Mouse (Mus musculus): Measurements from ENCODE around the gene Hint1.

The Hint1 gene

DNA sequence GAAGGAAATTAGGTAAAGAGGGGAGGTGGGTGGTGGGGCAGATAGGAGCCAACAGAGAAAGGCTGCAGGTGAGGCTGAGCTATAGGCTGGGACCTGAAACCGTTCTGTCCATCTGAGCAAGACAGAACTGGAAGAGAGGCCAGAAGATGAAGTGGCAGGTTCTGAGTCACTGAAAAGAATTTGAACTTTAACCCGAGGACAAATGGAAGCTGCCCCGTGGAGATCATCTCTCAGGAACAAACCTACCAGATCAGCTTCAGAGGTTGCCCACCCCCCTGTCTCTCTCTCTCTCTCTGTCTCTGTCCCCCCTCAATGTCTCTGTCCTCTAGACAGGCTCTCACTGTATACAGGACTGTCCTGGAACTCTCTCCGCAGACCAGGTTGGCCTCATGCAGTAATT lies 33.5 kb downstream of the Hint1 start:
- DNase-seq, result peak; percentile 52

DNA sequence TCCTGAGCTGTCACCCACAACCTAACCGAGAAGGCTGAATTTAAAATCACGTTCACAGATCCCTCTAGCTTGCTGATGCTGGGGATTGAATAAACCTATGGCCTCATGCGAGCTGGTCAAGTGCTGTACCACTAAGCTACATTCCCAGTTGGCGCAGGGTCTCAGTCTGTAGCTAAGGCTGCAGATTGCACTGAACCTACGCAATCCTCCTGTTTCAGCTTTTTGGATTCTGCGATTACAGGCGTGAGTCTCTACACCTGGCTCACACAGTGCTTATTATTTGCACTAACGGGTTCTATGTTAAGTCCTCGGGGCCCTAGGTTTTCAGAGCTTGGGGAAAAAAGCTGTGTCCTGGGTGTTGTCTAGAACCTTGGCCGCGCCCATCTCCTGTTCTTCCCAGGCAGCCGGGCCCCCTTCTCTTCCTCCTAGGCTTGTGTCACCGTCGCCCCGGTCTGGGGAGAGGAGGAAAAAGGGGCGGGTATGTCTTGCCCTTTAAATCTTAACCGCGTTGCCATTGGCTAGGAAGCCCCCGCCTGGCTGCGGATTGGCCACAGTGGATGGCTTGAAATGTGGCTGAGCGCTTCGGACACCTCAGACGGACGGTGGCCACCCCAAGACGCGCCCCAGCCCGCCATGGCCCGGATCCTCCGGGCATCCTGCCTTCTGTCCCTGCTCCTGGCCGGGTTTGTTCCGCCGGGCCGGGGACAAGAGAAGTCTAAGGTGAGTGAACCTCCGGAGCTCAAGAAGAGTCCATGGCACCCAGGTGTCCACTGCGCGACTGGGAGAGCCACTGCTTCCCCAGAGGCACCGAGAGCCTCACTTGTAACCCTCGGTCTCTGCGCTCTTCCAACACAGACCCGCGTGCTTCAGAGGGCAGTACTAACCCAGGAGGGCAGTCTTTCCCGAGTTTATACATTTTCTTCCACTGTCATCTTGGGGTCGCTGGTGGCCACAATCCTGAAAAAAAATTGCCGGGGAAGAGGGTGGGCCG lies 36.4 kb downstream of the Hint1 start, which contains the start of gene Gpx3:
TSS of gene Gpx3 (plus strand) at position 121 of the 991 bp plus-strand sequence.
- peak; percentile 91 for DNase-seq

DNA sequence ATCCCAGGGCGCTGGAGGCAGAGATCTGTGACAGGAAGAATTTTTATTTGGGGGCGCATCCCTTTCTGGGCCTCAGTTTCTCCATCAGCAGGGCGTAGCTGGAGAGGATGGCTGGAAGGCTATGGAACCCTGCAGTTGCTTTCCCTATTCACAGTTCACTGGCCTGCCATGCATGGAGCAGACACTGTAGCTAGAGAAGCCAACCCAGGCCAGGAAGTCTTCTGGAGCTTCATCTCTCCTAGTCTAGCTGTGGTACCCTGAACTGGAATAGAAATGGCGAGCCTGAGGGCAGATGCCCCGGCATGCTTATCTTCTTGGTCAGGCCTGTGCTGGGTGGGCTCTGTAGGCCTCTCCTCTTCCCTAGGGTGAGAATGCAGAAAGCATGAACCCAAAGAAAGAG lies 37.2 kb downstream of the Hint1 start:
- no peak for DNase-seq

DNA sequence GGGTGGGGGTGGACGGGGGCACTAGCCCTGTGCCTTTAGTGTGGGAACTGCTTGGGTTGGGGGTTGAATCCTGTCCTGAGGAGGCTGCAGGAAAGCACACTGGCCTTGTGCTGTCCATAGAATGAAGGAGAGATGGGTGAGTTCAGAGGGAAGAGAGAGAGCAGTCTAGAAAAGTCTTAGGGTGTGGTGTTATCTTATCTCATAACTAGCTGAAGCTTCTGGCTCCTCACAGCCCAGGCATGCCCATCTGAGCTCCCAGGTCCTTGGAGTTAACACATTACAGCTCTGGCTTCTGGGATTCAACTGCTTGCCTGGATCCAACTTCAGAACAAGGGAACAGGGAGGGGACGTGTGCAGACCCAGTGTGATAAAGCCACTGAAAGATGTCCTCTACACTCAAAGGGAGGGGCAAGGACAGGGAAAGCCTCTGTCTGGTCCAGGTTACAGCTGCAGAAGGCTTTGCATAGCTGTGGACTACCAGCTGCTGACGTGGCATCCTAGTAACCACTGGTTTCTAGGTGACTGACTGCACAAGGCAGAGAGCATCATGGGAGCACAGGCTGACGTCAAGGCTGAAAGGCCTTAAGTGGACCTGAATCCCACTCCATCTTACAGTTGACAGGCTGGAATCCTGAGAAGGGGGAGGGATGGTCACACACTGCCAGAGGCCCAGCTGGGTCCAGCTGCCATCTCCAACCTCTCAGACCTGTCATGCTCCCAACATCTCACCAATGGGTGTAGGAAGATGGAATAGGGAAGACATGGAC lies 37.9 kb downstream of the Hint1 start:
- DNase-seq, result peak; percentile 69

DNA sequence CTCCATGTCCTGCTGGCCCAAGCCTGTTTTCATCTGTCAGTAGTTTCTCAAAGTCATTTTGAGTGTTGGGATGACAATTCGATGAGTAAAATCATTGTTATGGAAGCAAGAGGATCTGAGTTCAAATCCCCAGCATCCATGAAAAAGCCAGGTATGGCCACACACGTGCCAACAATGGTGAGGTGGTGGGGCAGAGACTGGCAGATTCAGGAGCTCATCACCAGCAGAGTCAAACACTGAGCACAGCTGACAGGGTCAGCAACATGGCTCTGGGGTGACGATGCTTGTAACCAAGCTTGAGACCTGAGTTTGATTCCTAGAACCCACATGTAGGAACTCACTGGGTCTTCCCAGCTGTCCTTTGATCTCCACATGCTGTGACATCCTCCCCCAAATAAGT lies 38.9 kb downstream of the Hint1 start:
- DNase-seq, result no peak

DNA sequence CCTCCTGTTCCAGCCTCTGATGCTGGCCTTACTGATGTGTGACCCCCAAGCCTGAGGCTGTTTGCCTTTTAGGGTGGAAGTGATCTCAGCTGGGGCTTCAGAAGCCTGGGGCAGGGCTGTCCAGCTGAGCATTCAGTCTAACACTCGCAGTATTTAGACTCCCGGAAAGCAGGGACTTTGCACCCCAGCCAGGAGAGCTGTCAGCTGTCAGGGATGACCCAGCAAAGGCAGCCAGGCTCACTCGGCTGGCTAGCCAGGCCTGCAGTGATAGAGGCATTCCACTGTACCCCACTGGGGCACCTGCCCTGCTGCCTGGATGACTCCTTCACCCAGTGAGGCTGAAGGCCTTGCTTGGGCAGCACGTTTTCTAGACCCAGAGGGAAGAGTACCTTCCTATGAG lies 39.7 kb downstream of the Hint1 start:
- DNase-seq, result peak; percentile 70

DNA sequence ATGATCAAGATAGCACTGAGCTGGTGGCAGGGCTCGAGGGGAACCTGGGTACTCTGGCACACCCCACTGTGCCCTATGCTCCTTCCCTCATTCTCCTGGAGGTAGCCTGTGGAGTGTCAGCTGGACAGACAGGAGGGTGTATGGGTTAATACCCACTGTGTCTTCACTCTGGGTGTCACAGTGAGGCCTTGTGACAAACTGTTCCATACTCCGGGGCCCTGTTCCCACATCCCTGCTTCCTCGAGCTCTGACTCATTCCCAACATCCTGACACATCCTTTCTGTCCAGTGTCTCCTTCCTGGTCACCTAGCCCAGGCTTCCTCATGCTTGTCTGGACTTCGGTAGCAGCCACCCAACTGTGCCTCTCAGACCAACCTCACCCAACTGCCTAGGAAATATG lies 40.3 kb downstream of the Hint1 start:
- DNase-seq, result no peak

DNA sequence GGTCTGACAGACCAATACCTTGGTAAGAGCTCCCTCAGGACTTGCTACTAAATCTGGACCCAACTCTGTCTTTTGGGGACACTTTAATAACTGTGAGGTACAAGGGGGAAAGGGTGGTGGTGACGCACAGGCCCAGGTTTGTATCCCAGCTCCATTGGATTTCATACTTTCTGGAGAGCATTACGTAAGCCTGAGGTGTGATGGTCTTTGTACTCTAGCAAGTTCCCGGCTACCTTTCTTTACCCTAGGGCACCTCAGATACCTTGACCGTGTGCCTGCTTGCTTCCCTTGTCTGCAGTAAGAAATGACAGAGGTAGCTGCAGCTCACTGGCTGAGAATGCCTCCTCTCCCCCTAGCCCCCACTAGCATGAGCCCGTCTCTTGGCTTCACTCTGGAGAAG lies 41.1 kb downstream of the Hint1 start:
- DNase-seq, result no peak

DNA sequence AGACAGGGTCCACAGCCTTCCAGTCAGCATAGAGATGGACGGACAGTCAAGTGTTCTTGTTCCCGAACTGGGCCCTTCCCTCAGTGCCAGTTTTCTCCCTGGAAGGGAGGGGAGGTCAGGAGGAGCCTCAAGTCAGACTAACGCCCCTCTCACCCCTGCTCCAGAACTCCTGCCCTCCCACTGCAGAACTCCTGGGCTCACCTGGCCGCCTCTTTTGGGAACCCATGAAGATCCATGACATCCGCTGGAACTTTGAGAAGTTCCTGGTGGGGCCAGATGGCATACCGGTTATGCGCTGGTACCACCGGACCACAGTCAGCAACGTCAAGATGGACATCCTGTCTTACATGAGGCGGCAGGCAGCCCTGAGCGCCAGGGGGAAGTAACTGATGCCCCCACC lies 43.1 kb downstream of the Hint1 start:
- no peak for DNase-seq

DNA sequence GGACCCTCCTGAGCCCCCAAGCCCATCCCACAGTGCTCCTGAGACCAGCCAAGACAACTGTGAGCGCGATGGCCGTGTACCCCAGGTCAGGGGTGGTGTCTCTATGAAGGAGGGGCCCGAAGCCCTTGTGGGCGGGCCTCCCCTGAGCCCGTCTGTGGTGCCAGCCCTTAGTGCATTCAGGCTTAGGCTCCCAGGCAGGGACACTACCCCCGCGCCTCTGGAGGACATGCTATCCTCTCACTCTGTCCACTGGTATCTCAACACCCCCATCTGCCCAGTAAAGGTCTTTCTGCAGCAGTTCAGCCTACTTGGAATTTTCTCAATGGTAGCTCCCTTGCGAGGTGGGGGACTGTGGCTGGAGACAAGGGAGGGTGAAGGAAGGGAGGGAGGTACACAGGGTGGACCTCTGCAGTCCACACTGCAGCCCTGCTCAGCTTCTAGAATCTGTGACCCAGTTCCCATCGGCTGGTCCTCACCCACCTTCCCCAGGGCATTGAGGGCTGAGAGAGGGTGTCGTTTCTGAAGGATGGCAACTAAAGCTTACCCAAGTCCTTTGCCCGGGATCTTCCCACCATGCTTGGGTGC lies 44.0 kb downstream of the Hint1 start:
- DNase-seq, result no peak

DNA sequence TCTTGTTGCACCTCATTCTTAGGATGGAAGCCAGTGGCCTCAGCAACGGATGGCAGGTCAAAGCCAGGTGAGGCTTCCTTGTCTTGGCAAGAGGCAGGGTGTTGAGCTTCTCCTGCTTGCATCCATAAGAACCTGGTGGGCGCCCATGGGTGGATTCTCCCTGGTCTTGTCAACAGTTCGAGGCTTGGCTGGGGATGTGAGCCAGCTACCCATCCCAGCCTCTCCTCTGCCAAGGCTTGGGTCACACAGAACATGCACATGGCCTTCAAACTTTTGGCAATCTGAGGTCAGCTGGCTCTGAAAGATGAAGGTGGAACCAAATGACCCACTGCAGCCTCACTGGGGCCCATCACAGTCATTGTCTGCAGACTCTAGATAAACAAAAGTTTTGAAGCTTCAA lies 45.0 kb downstream of the Hint1 start:
- peak; percentile 74 for DNase-seq

DNA sequence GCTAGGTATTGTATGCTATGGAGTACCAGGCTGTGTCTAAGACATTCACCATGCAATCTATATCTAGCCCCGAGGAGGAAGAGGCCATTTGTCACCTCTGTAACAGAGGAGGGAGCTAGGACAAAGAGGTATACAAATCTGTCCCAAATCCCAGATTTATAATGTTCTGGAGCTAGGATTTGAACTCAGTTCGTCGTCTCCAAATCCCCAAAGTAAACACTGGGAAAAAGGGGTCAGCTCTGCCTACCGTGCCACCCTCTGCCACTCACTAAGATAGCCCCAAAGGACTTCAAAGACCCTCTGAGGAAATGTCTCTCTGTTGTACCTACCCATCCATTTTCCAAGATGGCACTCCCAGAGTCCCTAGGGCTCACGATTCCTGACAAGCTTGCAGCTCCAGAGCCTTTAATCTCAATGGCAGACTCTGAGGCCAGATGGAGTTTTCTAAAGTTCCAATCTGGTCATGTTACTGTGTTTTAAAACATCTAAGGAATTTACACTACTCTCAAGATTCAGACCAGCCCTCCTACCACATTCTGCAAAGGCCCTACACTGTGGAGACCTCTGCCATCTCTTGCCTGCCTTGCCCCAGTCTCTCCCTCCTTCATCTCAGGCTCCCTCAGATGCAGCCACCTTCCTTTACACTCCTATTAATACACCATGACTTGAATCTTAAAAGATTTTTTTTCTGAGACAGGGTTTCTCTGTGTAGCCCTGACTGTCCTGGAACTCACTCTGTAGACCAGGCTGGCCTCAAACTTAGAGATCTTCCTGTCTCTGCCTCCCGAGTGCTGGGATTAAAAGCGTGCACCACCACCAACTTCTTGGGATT lies 45.7 kb downstream of the Hint1 start:
- DNase-seq, result peak; percentile 52

DNA sequence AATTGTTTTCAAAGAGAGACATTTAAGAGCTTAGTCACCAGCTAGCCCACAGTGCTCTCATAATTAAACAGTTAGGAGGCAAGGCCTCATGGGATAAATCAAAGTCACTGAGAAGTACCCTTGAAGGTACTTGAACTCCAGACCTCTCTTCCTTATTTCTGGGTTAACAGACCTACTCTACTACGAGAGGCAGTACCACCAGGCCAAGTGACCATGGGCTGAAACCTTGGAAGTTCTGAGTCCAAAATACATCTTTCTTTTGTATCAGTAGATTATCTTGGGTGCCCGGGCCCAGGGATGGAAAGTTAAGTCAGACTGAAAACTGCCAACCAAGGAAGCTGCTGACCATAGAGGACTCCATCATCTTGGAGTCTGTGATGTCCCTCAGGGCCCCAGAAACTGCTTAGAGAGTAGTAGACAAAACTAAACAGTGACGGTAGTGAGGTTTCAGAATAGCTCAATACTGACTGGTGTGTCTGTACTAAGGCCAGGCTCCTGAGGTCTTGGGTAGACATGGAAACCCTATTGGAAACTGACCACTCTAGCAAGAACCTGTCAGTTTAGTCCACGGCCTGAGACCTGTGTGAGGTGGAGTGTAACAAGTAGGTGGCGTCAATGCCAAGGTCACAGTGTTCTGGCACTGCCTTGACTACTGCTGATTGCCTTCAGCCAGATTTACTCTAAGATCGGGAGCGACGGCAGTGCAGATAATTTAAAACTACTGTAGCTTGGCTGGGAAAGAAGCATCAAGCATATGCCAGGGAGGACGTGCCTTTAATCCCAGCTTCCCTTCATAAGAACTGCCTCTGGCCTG lies 46.5 kb downstream of the Hint1 start:
- DNase-seq, result peak; percentile 74

DNA sequence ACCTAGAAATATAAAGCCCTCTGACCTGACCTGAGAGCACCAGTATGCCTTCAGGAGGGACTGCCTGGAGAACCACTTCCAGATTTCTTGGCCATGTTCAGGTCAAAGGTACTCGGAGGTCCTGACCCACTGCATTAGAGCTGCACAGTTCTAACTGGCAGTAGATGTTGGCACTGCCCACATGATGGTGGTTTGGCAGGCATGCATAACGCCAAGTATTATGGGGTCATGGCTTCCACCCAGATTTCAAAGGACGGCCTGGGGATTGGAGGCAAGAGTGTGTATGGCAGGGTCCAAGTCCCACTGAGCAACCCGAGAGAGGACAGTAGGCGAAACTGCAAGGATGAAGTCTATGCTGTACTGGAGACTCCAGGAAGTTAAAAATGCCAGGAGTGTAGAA lies 47.7 kb downstream of the Hint1 start:
- DNase-seq, result peak; percentile 60

DNA sequence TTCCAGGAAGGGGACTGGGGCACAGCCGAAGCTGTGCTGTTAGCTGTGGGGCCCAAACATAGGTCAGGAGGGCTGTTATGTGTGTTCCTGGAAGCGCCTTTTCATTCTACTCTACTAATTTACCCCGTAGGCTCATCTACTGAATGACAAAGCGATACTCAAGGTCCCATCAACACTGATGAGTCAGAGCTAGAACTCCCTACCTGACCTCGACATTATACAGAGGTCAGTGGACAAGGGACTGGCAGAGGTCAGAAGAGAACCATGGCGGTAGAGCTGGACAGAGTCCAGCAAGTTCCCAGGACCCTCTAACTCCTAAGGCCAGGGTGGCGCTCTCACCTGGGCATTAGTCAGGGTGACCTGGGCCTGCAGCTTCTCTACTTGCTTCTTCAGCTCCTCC lies 51.3 kb downstream of the Hint1 start:
- DNase-seq, result no peak

DNA sequence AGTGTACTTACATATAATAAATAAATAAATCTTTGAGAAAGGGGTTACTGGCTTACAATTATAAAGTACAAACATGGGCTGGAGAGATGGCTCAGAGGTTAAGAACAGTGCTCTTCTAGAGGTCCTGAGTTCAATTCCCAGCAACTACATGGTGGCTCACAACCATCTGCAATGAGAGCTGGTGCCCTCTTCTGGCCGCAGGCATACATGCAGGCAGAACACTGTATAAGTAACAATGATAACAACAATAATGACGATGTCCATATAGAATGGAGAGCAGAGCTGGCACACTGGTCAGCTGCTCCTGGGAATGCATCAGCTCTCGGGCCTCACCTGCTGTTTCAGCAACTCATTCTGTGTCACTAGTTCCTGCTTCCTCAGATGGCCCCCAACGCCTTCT lies 52.1 kb downstream of the Hint1 start:
- DNase-seq, result no peak

All from kidney, adult 11 months (tissue).